Mouse (Mus musculus) urinary bladder, postnatal 4 days (tissue): Measurements from ENCODE around the gene Hsdl1.

Experiments used
- DNase-seq, 2 experiments: peaks; one replicate each; pipeline ENCODE4 v3.0.0; 2021 to 2022; ENCODE audit warnings: low spot score in 2 of 2

Gene Hsdl1

GRCm38 (mm10) chr8:119531397-119531796 is 43.6 kb downstream of the Hsdl1 start:
- no peak for DNase-seq

GRCm38 (mm10) chr8:119530937-119531336 is 44.0 kb downstream of the Hsdl1 start:
- no peak for DNase-seq

GRCm38 (mm10) chr8:119528762-119529161 is 46.2 kb downstream of the Hsdl1 start:
- no peak for DNase-seq

- no peak for DNase-seq
These were observed 54.9 kb downstream of the Hsdl1 start for GRCm38 (mm10) chr8:119520102-119520501.

GRCm38 (mm10) chr8:119516674-119517073 is 58.3 kb downstream of the Hsdl1 start:
- no peak for DNase-seq

- DNase-seq = no peak
These were observed 59.2 kb downstream of the Hsdl1 start for GRCm38 (mm10) chr8:119515767-119516166.

- no peak for DNase-seq
These were observed 60.0 kb downstream of the Hsdl1 start for GRCm38 (mm10) chr8:119514940-119515339.

- DNase-seq = no peak
These were observed 61.6 kb downstream of the Hsdl1 start for GRCm38 (mm10) chr8:119513405-119513804.
